Mouse (Mus musculus) small intestine, adult 2 months (tissue): ENCODE results near the gene Bod1. TPM values are rescaled to one million over a fixed set of nuclear protein-coding genes. Genes with fewer than 3 reads are reported as not detected.

Experiments used
- H3K27ac ChIP-seq: fragments of 200-500 bp; 2 replicates; pipeline ENCODE4 v1.5.1; 2012; ENCODE audit warnings: low read depth, low read length, control low read depth, inconsistent platforms; ENCODE audit not compliant: insufficient read depth
- H3K27me3 ChIP-seq: fragments of 200-500 bp; 2 replicates; pipeline ENCODE4 v1.6.1; 2012; ENCODE audit warnings: mild to moderate bottlenecking, moderate library complexity, low read length, inconsistent platforms; ENCODE audit not compliant: control insufficient read depth, insufficient read depth
- H3K36me3 ChIP-seq: fragments of 200-500 bp; 2 replicates; pipeline ENCODE4 v1.6.1; 2012; ENCODE audit warnings: mild to moderate bottlenecking, low read length, control low read depth, inconsistent platforms; ENCODE audit not compliant: control insufficient read depth, insufficient read depth
- H3K4me1 ChIP-seq: fragments of 200-500 bp; 2 replicates; pipeline ENCODE4 v1.6.1; 2012; ENCODE audit warnings: low read length, inconsistent platforms, mixed read lengths; ENCODE audit not compliant: control insufficient read depth, insufficient read depth, insufficient read length
- H3K4me3 ChIP-seq: fragments of 200-500 bp; 2 replicates; pipeline ENCODE4 v1.5.1; 2012; ENCODE audit warnings: low read depth, mild to moderate bottlenecking, control low read depth, inconsistent platforms, low read length, moderate library complexity
- CTCF ChIP-seq: fragments of 200-500 bp; IDR thresholded peaks from 2 replicates; pipeline ENCODE4 v1.5.1; 2012; ENCODE audit warnings: low read depth, mild to moderate bottlenecking, control low read depth, inconsistent platforms, low read length, moderate library complexity, mixed read lengths; ENCODE audit not compliant: insufficient replicate concordance, insufficient read length; ENCODE audit errors: extremely low read depth
- POLR2A ChIP-seq: fragments of 200-500 bp; IDR thresholded peaks from 2 replicates; pipeline ENCODE4 v1.6.1; 2012; ENCODE audit warnings: low read depth, mild to moderate bottlenecking, control low read depth, inconsistent platforms, low read length, moderate library complexity
- WGBS: fragments of 180-500 bp; shearing (Covaris S2); methylation state at CpG from one replicate; pipeline ENCODE4 v1.1.7; 2018; 5-methylcytosine and 5-hydroxymethylcytosine counted together
- polyA plus RNA-seq: library from polyadenylated mRNA; depleted of rRNA; stranded (reverse); fragments of >200 nt; gene quantifications from 2 replicates; pipeline ENCODE4 v1.2.3, GENCODE M21; 2012

Bod1 gene
- polyA plus RNA-seq, 1 experiment, result 34.4 TPM

DNA sequence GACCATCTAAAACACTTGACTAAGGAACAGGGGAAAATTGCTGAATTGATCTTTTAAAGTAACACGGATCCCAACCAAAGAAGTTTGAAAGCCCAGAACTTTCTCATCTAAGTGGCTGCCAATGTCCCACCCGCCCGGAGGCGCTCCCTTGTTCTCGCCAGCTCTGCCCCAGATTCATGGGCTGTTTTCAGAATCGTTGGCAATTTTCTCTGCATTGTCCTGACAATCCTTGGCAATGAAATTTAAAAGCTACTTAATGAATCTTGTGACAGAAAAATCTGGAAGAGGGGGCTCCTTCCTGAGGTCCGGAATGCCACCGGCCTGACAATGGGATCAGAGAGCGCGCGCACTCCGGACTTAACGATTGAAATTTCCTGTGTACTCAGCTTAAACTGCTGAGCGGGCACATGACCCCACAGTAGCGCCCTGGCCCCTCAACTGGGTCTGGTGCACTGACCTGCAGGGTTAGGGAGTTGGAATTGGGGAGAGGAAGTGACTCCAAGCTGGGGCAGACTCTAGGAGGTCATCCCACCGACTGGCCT lies 8.2 kb upstream of the Bod1 start:
- Histone ChIP-seq H3K4me3 (no peak overlapping the region), H3K4me1 (no peaks in the 10 kb centered on the region), H3K27me3 (no peaks in the 10 kb centered on the region), H3K27ac (no peak overlapping the region), H3K36me3 (no peaks in the 10 kb centered on the region)
- TF ChIP-seq POLR2A, result no peak
- TF ChIP-seq CTCF, result no peak
- WGBS, result 81% methylated on average over 16 of the region's 16 CpGs

GRCm38 (mm10) chr11:31677309-31677708 lies 5.6 kb upstream of the Bod1 start:
- Histone ChIP-seq H3K4me1 (no peaks in the 10 kb centered on the region), H3K27ac (no peak overlapping the region), H3K36me3 (no peaks in the 10 kb centered on the region), H3K4me3 (no peak overlapping the region), H3K27me3 (no peaks in the 10 kb centered on the region)
- TF ChIP-seq POLR2A, result no peak
- TF ChIP-seq CTCF, result no peak
- WGBS, result 92% methylated on average over 5 of the region's 5 CpGs

DNA sequence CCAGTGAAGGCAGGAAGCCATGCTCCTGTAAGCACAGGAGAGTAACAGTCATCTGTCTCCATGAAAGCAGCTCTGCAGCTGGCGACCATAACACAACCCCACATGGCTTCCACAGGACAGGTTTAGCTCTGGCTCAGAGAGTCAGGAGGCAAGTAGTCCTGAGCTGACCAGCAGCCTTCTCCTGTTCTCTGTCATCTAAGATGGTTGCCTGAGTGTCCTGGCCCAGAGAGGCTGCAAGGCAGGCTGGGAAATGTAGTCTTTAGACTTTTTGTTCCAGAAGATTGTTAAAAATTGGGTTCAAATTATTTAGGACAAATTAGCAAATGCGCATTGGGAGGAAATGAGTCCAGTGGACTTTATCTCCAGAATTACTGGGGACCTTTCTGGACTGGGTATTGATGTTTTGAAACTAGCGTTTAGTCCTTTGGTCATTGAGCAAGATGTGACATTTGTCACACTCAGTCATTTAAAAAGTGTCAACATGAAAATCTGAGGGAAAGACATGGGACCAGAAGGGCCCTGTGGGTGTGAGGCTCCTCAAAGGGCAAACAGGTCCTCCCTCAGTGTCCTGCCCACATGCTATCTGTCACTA lies 5.1 kb upstream of the Bod1 start:
- Histone ChIP-seq H3K4me1 (no peaks in the 10 kb centered on the region), H3K36me3 (no peaks in the 10 kb centered on the region), H3K27ac (no peak overlapping the region), H3K4me3 (no peak overlapping the region), H3K27me3 (no peaks in the 10 kb centered on the region)
- TF ChIP-seq POLR2A (no peak), CTCF (no peak)
- WGBS, result 87% methylated on average over 3 of the region's 3 CpGs

GRCm38 (mm10) chr11:31675430-31675829 lies 3.7 kb upstream of the Bod1 start:
- no peaks in the 10 kb centered on the region for H3K4me1 ChIP-seq
- TF ChIP-seq CTCF (no peak), POLR2A (no peak)
- H3K27ac ChIP-seq, result no peak overlapping the region
- no peak overlapping the region for H3K4me3 ChIP-seq
- H3K36me3 ChIP-seq, result no peaks in the 10 kb centered on the region
- H3K27me3 ChIP-seq, result no peaks in the 10 kb centered on the region
- 42% methylated on average over 2 of the region's 2 CpGs for WGBS

GRCm38 (mm10) chr11:31672170-31672563 lies 482 bp upstream of the Bod1 start:
- no peak for TF ChIP-seq CTCF
- H3K27ac ChIP-seq, result no peak overlapping the region
- no peaks in the 10 kb centered on the region for H3K27me3 ChIP-seq
- peak overlapping the region; percentile 85 for H3K4me3 ChIP-seq
- H3K4me1 ChIP-seq, result no peaks in the 10 kb centered on the region
- H3K36me3 ChIP-seq, result peaks cover 7% of the 10 kb centered on the region; the same call in 1 of the 2 replicates
- 10% methylated on average over 9 of the region's 9 CpGs for WGBS

GRCm38 (mm10) chr11:31670468-31670921 lies 1.2 kb downstream of the Bod1 start:
- Histone ChIP-seq H3K4me1 (no peaks in the 10 kb centered on the region), H3K4me3 (no peak overlapping the region), H3K27me3 (no peaks in the 10 kb centered on the region), H3K27ac (no peak overlapping the region), H3K36me3 (peaks cover 17% of the 10 kb centered on the region)
- no peak for TF ChIP-seq POLR2A
- 28% methylated on average over 5 of the region's 5 CpGs for WGBS

- TF ChIP-seq POLR2A, result no peak
- TF ChIP-seq CTCF, result no peak
- H3K4me3 ChIP-seq, result no peak overlapping the region
- H3K27ac ChIP-seq, result no peak overlapping the region
- no peaks in the 10 kb centered on the region for H3K27me3 ChIP-seq
- 85% methylated on average over 9 of the region's 9 CpGs for WGBS
- H3K4me1 ChIP-seq, result no peaks in the 10 kb centered on the region
- peaks cover 26% of the 10 kb centered on the region for H3K36me3 ChIP-seq
Observed at GRCm38 (mm10) chr11:31669172-31669869, 2.4 kb downstream of the Bod1 start.
